Mouse (Mus musculus): Measurements from ENCODE around the gene Aldh1l1.

Aldh1l1 gene

GRCm38 (mm10) chr6:90486176-90486921 is at the start of gene Aldh1l1:
Gene Aldh1l1 (plus strand): TSS chr6:90486427.
- no peak for DNase-seq (ENCODE audit: extremely low read depth, low read depth, low spot score)

DNA sequence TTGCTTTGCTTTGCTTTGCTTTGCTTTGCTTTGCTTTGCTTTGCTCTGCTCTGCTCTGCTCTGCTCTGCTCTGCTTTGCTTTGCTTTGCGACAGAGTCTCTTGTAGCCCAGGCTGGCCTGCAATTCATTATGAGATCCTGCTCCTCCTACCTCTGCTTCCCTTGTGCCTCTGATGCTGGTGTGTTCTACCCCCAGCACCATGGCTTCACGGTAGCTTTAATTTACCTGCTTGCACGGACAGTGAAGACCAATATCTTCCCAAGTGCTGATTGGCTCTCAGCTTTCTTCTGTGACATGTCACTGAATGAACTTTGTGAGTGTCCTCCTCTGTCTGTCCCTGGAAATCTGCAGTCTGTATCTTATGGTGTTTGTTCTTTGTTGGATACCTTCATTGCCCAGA is 49.2 kb upstream of the Aldh1l1 start:
- no peak for DNase-seq (ENCODE audit: extremely low read depth, low read depth, low spot score)

DNA sequence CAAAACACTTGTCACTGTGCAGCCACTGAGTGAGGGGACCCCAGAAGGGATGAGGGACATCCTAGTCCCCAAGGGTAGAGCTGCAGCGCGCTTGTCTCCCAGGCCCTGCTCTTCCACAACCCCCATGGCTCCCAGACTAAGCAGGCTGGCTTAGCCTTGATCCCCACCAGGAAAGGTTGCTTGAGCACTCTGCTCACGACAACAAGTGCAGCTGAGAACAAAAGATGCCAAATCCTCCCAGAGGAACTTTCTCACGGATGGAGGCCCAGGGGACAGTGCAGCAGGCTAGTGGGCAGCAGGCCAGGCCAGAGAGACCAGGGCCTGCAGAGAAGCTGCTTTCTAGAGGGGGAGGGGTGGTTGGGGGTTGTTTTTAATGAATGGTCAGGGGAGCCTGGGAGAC is 39.3 kb upstream of the Aldh1l1 start:
- no peak for DNase-seq (ENCODE audit: extremely low read depth, low read depth, low spot score)

DNA sequence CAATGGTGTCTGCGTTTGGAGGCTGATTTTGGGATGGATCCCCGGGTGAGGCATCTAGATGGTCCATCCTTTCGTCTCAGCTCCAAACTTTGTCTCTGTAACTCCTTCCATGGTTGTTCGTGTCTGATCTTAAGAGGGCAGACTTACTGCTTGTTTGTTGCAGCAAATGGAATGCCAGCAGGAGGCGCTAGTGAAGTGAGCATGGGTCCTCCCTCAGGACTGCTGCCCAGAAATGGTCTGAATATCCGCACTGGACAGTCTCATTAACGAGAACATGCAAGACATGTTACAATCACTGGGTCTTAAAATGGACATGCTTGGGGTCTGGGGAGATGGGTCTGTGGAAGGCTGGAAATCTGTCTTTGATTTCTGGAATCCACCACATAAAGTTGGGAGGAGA is 36.0 kb upstream of the Aldh1l1 start:
- no peak for DNase-seq (ENCODE audit: extremely low read depth, low read depth, low spot score)

DNA sequence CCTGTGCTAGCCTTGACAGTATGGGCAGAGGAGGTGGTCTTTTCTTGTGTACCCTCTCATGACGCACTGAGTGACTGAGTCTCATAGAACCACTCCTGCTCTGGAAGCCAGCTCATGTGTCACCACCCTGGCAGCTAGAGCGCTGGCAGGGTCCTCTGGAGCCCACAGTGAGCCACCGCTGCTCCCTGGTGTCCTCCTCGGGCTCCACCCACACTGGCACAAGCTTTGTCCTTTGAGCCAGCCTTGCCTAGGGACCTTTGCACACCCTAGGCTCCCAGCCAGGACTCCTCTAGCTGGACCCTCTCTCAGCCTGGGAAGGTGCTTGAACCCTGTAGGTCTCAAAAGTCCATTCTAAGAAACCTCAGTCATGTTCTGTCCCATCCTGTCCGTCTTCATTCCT is 35.5 kb upstream of the Aldh1l1 start:
- no peak for DNase-seq (ENCODE audit: extremely low read depth, low read depth, low spot score)

- no peak for DNase-seq (ENCODE audit: extremely low read depth, low read depth, low spot score)
These were observed 34.7 kb upstream of the Aldh1l1 start for GRCm38 (mm10) chr6:90451512-90451911.

GRCm38 (mm10) chr6:90452603-90453002 is 33.6 kb upstream of the Aldh1l1 start:
- no peak for DNase-seq (ENCODE audit: extremely low read depth, low read depth, low spot score)

DNA sequence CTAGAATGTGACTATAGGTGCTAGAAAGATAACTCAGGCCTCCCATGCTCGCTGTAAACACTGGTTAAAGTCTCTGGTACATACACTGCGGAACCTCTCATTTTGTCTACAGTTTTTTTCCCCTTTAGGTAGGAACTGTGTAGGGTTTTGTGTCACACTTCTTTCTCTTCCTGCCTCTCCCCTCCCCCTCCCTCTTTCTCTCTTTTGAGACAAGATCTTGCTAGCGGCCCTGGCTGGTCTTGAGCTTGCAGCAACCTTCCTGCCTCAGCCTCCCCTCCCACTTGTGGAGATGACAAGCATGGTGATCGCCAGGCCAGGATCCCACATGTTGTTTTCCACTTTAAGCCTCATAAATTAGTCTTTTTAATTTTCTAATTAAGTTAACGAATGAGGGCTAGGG is 32.5 kb upstream of the Aldh1l1 start:
- no peak for DNase-seq (ENCODE audit: extremely low read depth, low read depth, low spot score)

DNA sequence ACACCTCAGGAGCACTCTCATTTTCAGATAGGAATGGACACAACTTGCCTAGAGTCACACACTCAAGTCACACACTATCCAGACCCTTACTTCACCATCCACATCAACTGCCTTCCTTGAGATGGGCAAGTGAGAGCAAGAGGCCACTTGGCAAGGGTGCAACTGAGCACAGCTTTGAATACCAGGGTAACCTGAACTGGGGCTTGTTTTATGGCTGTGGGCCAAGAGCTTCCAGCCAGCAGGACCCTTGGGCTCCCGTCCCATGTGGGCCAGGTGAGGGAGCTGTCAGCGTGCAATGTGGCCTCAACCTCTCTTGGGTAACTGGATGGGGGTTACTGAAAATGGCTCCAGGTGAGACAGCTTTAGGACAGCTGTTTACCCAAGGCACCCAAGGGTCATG is 28.8 kb upstream of the Aldh1l1 start:
- no peak for DNase-seq (ENCODE audit: extremely low read depth, low read depth, low spot score)

DNA sequence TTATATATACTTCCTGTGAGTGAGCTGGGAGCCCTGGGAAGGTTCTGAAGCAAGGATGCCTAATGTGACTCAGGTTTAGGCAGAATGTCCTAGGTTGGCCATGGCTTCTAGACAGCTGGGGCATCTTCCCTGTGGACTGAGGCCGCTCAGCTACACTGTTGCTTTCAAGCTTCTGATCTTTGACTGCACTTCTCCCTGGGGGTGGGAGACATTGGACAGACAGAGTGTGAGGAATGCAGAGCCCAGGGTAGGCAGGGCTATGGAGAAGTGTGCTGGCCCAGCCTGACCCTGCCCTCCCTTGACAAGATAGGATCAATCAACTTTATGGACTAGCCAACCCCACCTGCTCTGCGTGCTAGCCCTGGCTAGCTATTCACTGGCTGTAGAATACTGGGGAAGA is 25.0 kb upstream of the Aldh1l1 start:
- DNase-seq (ENCODE audit: extremely low read depth, low read depth, low spot score): no peak

- no peak for DNase-seq (ENCODE audit: extremely low read depth, low read depth, low spot score)
These were observed 24.5 kb upstream of the Aldh1l1 start for GRCm38 (mm10) chr6:90461771-90462170.

DNA sequence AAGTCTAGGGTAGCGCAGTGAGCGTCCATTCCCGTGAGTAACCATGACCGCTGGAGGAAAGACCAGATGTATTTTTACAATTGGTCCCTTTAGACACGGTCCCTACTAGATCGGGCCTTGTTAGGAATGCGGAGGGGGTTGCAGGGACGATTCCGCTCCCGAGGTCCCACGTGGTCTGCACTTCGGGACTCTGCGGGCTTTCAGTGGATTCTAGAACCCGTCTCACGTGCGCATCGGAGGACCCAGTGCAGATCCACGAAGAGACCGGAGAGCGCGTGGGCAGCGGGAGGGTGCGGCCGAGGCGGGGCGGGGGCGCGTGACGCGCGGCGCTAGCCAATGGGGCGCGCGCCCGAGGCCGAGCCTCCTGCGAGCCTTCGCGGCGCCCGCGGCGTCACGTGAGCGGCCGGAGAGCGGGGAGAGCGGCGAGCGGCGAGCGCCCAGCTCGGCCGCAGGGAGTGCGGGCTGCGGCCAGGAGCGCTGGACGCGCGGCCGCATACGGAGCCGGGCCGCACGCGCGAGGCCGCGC is 24.0 kb upstream of the Aldh1l1 start, which contains the start of gene Klf15:
Gene Klf15, plus strand, starts transcription at position 396 of the 526 bp plus-strand sequence.
- DNase-seq (ENCODE audit: extremely low read depth, low read depth, low spot score): no peak

DNA sequence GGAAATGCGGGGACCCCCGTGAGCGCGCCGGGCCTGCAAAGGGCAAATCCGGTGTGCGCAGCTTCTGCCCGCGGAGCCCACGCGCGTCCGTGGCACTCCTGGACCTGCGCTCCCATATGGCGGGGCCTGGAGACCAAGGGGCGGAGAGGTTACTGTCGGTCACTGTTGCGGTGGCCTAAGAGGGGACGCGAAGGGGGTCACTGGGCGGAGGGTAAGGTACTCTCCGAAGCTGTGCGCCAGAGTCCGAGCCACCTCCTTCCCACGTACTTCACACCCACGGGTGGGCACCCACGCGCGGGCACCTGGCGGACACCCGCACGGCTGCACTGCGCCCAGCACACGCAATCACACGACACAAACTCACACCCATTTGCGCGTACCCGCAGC is 23.4 kb upstream of the Aldh1l1 start:
- DNase-seq (ENCODE audit: extremely low read depth, low read depth, low spot score): no peak

GRCm38 (mm10) chr6:90463228-90463862 is 22.9 kb upstream of the Aldh1l1 start:
- DNase-seq (ENCODE audit: extremely low read depth, low read depth, low spot score): no peak

GRCm38 (mm10) chr6:90463890-90464421 is 22.3 kb upstream of the Aldh1l1 start:
- DNase-seq (ENCODE audit: extremely low read depth, low read depth, low spot score): no peak

DNA sequence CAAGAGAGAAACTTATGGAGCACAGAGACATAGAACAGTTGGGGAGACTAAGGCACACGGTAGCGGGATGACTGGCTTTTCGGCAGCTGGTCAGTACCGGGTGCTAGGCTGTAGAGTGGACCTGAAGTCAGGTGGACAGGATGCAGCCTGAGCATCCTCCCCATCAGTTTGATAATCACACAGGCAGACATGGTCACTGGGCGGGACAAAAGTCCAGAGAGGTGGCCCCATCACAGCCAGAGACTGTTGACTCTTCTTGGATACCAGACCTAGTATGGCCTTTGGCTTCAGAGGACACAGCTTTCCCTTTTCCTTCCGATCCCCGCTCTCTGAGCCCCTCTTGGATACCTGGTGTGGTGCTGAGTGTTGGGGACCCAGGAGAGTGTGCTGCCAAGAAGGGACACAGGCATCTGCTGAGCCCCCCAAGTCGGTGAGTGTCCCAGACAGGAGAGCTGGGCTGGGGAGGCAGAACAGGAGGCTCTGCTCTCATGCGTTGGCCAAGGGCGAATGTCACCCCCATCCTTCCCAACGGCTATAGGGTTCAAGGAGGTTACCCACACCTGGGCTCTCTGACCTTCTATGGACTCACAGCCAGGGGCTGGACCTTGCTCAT is 21.1 kb upstream of the Aldh1l1 start:
- DNase-seq (ENCODE audit: extremely low read depth, low read depth, low spot score): no peak

DNA sequence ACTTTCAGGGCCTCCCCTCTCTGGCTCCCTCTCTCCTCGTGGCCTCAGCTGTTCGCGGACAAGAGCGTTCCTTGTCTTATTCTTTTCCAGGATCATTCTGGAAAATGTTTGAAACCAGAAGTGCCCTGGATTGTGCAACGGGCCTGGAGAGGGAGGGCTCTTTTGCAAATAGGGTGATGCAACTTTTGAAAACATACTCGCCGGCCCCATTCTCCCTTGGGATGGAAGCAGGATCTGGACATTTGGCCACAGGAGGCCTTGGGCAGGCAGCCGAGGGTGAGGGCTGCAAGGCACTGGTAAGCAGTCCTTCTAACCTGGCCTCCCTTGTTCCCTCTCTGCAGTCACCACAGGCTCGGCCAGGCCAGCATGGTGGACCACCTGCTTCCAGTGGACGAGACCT is 20.1 kb upstream of the Aldh1l1 start:
- no peak for DNase-seq (ENCODE audit: extremely low read depth, low read depth, low spot score)

- DNase-seq (ENCODE audit: extremely low read depth, low read depth, low spot score): no peak
These were observed 19.3 kb upstream of the Aldh1l1 start for GRCm38 (mm10) chr6:90466847-90467410.

DNA sequence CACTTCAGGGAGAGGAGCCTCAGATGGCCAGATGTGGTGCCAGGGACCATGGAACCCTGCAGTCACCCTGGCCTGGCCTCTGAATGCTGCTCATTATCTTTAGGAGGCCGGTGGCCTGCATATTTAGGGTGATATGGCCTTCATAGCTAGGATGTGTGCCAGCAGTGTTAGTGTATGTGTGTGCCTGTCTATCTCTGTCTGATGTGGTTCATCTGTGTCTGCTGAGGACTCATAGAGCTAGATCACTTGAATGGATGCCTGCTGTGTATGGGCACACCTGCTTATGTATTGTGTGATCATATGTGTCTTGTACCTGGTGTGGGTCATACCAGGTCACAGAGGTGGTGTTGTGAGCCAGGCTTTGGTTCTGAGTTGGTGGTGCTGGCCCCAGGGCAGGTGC is 18.0 kb upstream of the Aldh1l1 start:
- DNase-seq (ENCODE audit: extremely low read depth, low read depth, low spot score): no peak

GRCm38 (mm10) chr6:90469041-90469440 is 17.2 kb upstream of the Aldh1l1 start:
- no peak for DNase-seq (ENCODE audit: extremely low read depth, low read depth, low spot score)

GRCm38 (mm10) chr6:90470255-90470654 is 16.0 kb upstream of the Aldh1l1 start:
- no peak for DNase-seq (ENCODE audit: extremely low read depth, low read depth, low spot score)

All from fat pad, adult 2 months (tissue).